Mouse (Mus musculus): ENCODE measurements around the gene Ipo7.
A peak's percentile ranks its signal among the peaks of the same experiment; 100 is the strongest.
"Not testable (repeated sequence)": the region's sequence is repeated elsewhere in the genome, so short reads cannot be mapped to it uniquely, and the experiment has no call there.

The Ipo7 gene

GRCm38 (mm10) chr7:110018631-110019482, 783 bp downstream of the Ipo7 start:
- peak; percentile 8 to 21 for DNase-seq (ENCODE audit: low spot score in 2 of 2)

GRCm38 (mm10) chr7:110023553-110023952, 5.5 kb downstream of the Ipo7 start:
- no peak for DNase-seq (ENCODE audit: low spot score in 2 of 2)

GRCm38 (mm10) chr7:110026594-110026993, 8.5 kb downstream of the Ipo7 start:
- no peak for DNase-seq (ENCODE audit: low spot score in 2 of 2)

GRCm38 (mm10) chr7:110028826-110029225, 10.8 kb downstream of the Ipo7 start:
- no peak for DNase-seq (ENCODE audit: low spot score in 2 of 2)

GRCm38 (mm10) chr7:110030342-110030741, 12.3 kb downstream of the Ipo7 start:
- DNase-seq (ENCODE audit: low spot score in 2 of 2) = no peak

- not testable (repeated sequence) for DNase-seq (ENCODE audit: low spot score in 2 of 2)
These were observed 39.6 kb downstream of the Ipo7 start for GRCm38 (mm10) chr7:110057723-110058122.

GRCm38 (mm10) chr7:110059092-110059785, 41.2 kb downstream of the Ipo7 start:
- DNase-seq (ENCODE audit: low spot score in 2 of 2) = no peak

- no peak for DNase-seq (ENCODE audit: low spot score in 2 of 2)
These were observed 42.1 kb downstream of the Ipo7 start for GRCm38 (mm10) chr7:110060106-110060668.

GRCm38 (mm10) chr7:110060669-110061198, 42.7 kb downstream of the Ipo7 start:
- no peak for DNase-seq (ENCODE audit: low spot score in 2 of 2)

- DNase-seq (ENCODE audit: low spot score in 2 of 2) = peak; percentile 100
These were observed 43.2 kb downstream of the Ipo7 start, which contains the start of gene Zfp143 for GRCm38 (mm10) chr7:110061199-110061751. Gene Zfp143 (plus strand): TSS chr7:110061217.

GRCm38 (mm10) chr7:110061752-110062273, 43.7 kb downstream of the Ipo7 start:
- peak; percentile 64 to 67 for DNase-seq (ENCODE audit: low spot score in 2 of 2)

GRCm38 (mm10) chr7:110063731-110064130, 45.7 kb downstream of the Ipo7 start:
- DNase-seq (ENCODE audit: low spot score in 2 of 2) = no peak

- no peak for DNase-seq (ENCODE audit: low spot score in 2 of 2)
These were observed 51.0 kb downstream of the Ipo7 start for GRCm38 (mm10) chr7:110069070-110069469.

- no peak for DNase-seq (ENCODE audit: low spot score in 2 of 2)
These were observed 60.1 kb downstream of the Ipo7 start for GRCm38 (mm10) chr7:110078168-110078567.

GRCm38 (mm10) chr7:110083386-110084165, 65.5 kb downstream of the Ipo7 start:
- DNase-seq (ENCODE audit: low spot score in 2 of 2) = peak in 1 of 2 experiments; percentile 17

GRCm38 (mm10) chr7:110085217-110085616, 67.1 kb downstream of the Ipo7 start:
- no peak for DNase-seq (ENCODE audit: low spot score in 2 of 2)

- no peak for DNase-seq (ENCODE audit: low spot score in 2 of 2)
These were observed 69.8 kb downstream of the Ipo7 start for GRCm38 (mm10) chr7:110087914-110088313.

GRCm38 (mm10) chr7:110091670-110092069, 73.6 kb downstream of the Ipo7 start:
- DNase-seq (ENCODE audit: low spot score in 2 of 2) = peak in 1 of 2 experiments; percentile 9

GRCm38 (mm10) chr7:110096332-110096731, 78.3 kb downstream of the Ipo7 start:
- no peak for DNase-seq (ENCODE audit: low spot score in 2 of 2)

- DNase-seq (ENCODE audit: low spot score in 2 of 2) = no peak
These were observed 79.2 kb downstream of the Ipo7 start for GRCm38 (mm10) chr7:110097106-110097793.

Data from frontal cortex, postnatal 25 days (tissue).